Mouse (Mus musculus) hindbrain, embryonic 11.5 days (tissue): ENCODE data around the gene 0610012G03Rik. TPM values are rescaled to one million over a fixed set of nuclear protein-coding genes. Genes with fewer than 3 reads are reported as not detected.
A peak's percentile ranks its signal among the peaks of the same experiment; 100 is the strongest.

Source experiments
- ATAC-seq: fragments of 200-750 bp; cut with Nextera tagmentation; 2 replicates; pipeline ENCODE4 v1.8.0; 2017; ENCODE audit warnings: mild to moderate bottlenecking, moderate TSS enrichment, moderate library complexity; ENCODE audit not compliant: low FRiP score
- DNase-seq: peaks from one replicate; pipeline ENCODE4 v3.0.0-alpha.2; 2015; ENCODE audit warnings: low spot score
- H3K27ac ChIP-seq: fragments of 300-500 bp; sonication (generic); 2 replicates; pipeline ENCODE4 v1.5.1; 2014; ENCODE audit warnings: mild to moderate bottlenecking, low read depth, low read length
- H3K27me3 ChIP-seq: fragments of 300-500 bp; sonication (generic); 2 replicates; pipeline ENCODE4 v1.6.1; 2014; ENCODE audit warnings: mild to moderate bottlenecking, low read length, moderate library complexity, mixed read lengths; ENCODE audit not compliant: control insufficient read depth, insufficient read depth
- H3K36me3 ChIP-seq: fragments of 300-500 bp; sonication (generic); 2 replicates; pipeline ENCODE4 v1.6.1; 2014; ENCODE audit warnings: mild to moderate bottlenecking, low read length, moderate library complexity, mixed read lengths; ENCODE audit not compliant: control insufficient read depth, insufficient read depth
- H3K4me1 ChIP-seq: fragments of 300-500 bp; sonication (generic); replicated peaks from 2 replicates; pipeline ENCODE4 v1.6.1; 2014; ENCODE audit warnings: low read length, mixed read lengths; ENCODE audit not compliant: control insufficient read depth, insufficient read depth
- H3K4me2 ChIP-seq: fragments of 300-500 bp; sonication (generic); replicated peaks from 2 replicates; pipeline ENCODE4 v1.6.1; 2014; ENCODE audit warnings: mild to moderate bottlenecking, low read depth, low read length
- H3K4me3 ChIP-seq: fragments of 300-500 bp; sonication (generic); 2 replicates; pipeline ENCODE4 v1.5.1; 2014; ENCODE audit warnings: low read depth, low read length
- H3K9ac ChIP-seq: fragments of 300-500 bp; sonication (generic); 2 replicates; pipeline ENCODE4 v1.6.1; 2014; ENCODE audit warnings: low read depth, low read length
- H3K9me3 ChIP-seq: fragments of 300-500 bp; sonication (generic); 2 replicates; pipeline ENCODE4 v1.6.1; 2016; ENCODE audit warnings: low read length; ENCODE audit not compliant: control insufficient read depth
- WGBS: fragments of 180-500 bp; shearing (Covaris S2); extraction: QIAGEN DNeasy Blood & Tissue Kit; methylation state at CpG from one replicate; pipeline ENCODE4 v1.1.7; 2014; 5-methylcytosine and 5-hydroxymethylcytosine counted together
- polyA plus RNA-seq: library from polyadenylated mRNA; unstranded; fragments of >200 nt; fragmentation: Nextera tagmentation; extraction: Ambion mirVana; gene quantifications from 2 replicates; pipeline ENCODE4 v1.2.1, GENCODE M21; 2014

Gene 0610012G03Rik
- polyA plus RNA-seq, 1 experiment from 2014 or later: 86.2 TPM

- Histone ChIP-seq H3K27ac (no peak overlapping the region), H3K4me3 (no peak overlapping the region), H3K4me2 (no peak overlapping the region), H3K27me3 (peaks cover 2% of the 10 kb centered on the region; the same call in 1 of the 2 replicates), H3K4me1 (no peaks in the 10 kb centered on the region), H3K9me3 (no peaks in the 10 kb centered on the region), H3K36me3 (no peaks in the 10 kb centered on the region), H3K9ac (no peak overlapping the region)
- 82% methylated on average over 13 of the region's 13 CpGs for WGBS
- DNase-seq (no peak), ATAC-seq (no peak)
Observed at GRCm38 (mm10) chr16:31926547-31927182, 21.6 kb downstream of the 0610012G03Rik start.

- no peaks in the 10 kb centered on the region for H3K36me3 ChIP-seq
- H3K27ac ChIP-seq: no peak overlapping the region
- DNase-seq (no peak), ATAC-seq (no peak)
- no peaks in the 10 kb centered on the region for H3K9me3 ChIP-seq
- no peaks in the 10 kb centered on the region for H3K4me1 ChIP-seq
- H3K9ac ChIP-seq: no peak overlapping the region
- H3K4me2 ChIP-seq: no peak overlapping the region
- no peak overlapping the region for H3K4me3 ChIP-seq
- WGBS: 82% methylated on average over 6 of the region's 6 CpGs
- H3K27me3 ChIP-seq: no peaks in the 10 kb centered on the region
Observed at GRCm38 (mm10) chr16:31926091-31926490, 22.2 kb downstream of the 0610012G03Rik start.

GRCm38 (mm10) chr16:31924368-31924767 lies 23.9 kb downstream of the 0610012G03Rik start:
- DNase-seq (no peak), ATAC-seq (no peak)
- 83% methylated on average over 6 of the region's 6 CpGs for WGBS
- no peaks in the 10 kb centered on the region for H3K9me3 ChIP-seq
- H3K36me3 ChIP-seq: no peaks in the 10 kb centered on the region
- no peak overlapping the region for H3K27ac ChIP-seq
- H3K27me3 ChIP-seq: no peaks in the 10 kb centered on the region
- no peaks in the 10 kb centered on the region for H3K4me1 ChIP-seq
- no peak overlapping the region for H3K9ac ChIP-seq
- no peak overlapping the region for H3K4me3 ChIP-seq
- no peak overlapping the region for H3K4me2 ChIP-seq

- ATAC-seq (no peak), DNase-seq (peak; percentile 93)
- H3K4me1 ChIP-seq: no peaks in the 10 kb centered on the region
- no peak overlapping the region for H3K4me3 ChIP-seq
- 6% methylated on average over 14 of the region's 14 CpGs for WGBS
- 0 out of 2 replicates have a peak overlapping the region, but pooled peaks have one; percentile 7 for H3K4me2 ChIP-seq
- H3K27ac ChIP-seq: no peak overlapping the region
- H3K9me3 ChIP-seq: no peaks in the 10 kb centered on the region
- no peaks in the 10 kb centered on the region for H3K27me3 ChIP-seq
- H3K9ac ChIP-seq: no peak overlapping the region
- H3K36me3 ChIP-seq: no peaks in the 10 kb centered on the region
Observed at GRCm38 (mm10) chr16:31918248-31918724, 30.0 kb downstream of the 0610012G03Rik start.

GRCm38 (mm10) chr16:31917776-31918175 lies 30.5 kb downstream of the 0610012G03Rik start:
- no peaks in the 10 kb centered on the region for H3K27me3 ChIP-seq
- H3K4me3 ChIP-seq: no peak overlapping the region
- H3K9me3 ChIP-seq: no peaks in the 10 kb centered on the region
- no peak overlapping the region for H3K4me2 ChIP-seq
- 63% methylated on average over 11 of the region's 11 CpGs for WGBS
- H3K4me1 ChIP-seq: no peaks in the 10 kb centered on the region
- DNase-seq (no peak), ATAC-seq (no peak)
- H3K9ac ChIP-seq: no peak overlapping the region
- no peak overlapping the region for H3K27ac ChIP-seq
- no peaks in the 10 kb centered on the region for H3K36me3 ChIP-seq

DNA sequence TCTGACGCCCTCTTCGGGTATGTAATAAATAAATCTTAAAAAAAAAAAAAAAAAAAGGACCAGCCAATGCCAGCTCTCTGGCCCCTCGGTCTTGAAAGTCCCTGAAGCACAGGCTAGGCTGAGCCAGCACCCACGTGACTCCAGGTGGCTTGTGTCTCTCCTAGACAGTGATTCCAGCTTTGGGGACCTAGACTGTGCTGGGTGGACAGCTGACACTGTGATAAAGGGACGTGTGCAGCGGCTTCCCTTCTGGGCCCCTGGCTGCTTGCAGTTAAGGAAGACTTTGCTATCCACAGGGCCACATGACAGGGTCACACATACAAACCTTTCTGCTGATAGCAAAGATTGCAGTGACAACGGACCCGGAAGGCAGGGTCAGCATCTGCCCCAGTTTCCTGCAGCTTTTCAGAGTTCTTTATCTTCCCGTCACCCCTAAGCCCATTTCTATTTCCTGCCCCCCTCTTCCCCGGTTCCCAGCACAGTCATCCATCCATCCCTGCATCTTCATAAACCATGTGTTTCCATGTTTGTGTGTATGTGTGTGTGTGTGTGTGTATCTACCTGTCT lies 37.9 kb downstream of the 0610012G03Rik start:
- no peaks in the 10 kb centered on the region for H3K27me3 ChIP-seq
- 84% methylated on average over 10 of the region's 10 CpGs for WGBS
- H3K9me3 ChIP-seq: no peaks in the 10 kb centered on the region
- H3K4me3 ChIP-seq: no peak overlapping the region
- H3K4me1 ChIP-seq: no peaks in the 10 kb centered on the region
- ATAC-seq (no peak), DNase-seq (no peak)
- no peak overlapping the region for H3K4me2 ChIP-seq
- H3K36me3 ChIP-seq: no peaks in the 10 kb centered on the region
- no peak overlapping the region for H3K27ac ChIP-seq
- H3K9ac ChIP-seq: no peak overlapping the region

GRCm38 (mm10) chr16:31908959-31909358 lies 39.3 kb downstream of the 0610012G03Rik start:
- no peaks in the 10 kb centered on the region for H3K4me1 ChIP-seq
- no peak for DNase-seq
- 55% methylated on average over 11 of the region's 11 CpGs for WGBS

DNA sequence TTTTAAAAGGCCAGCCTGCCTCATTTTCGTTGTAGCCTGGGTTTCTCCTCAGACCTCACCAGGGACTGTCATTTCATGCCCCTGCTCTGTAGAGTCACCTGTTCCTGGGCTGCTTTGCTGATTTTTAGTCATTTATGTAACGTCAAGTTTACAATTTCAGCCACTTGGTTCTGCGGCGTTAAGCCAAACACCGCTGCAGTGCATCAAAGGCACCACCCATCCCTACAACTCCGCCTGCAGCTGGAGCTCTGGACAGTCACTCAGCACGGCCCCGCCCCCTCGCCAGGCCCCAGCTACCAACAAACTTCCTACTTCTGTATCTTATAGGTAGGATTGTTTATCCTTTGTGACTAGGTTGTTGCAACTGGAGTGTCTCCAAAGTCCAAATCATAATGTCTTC lies 41.4 kb downstream of the 0610012G03Rik start:
- no peak overlapping the region for H3K27ac ChIP-seq
- H3K4me1 ChIP-seq: no peaks in the 10 kb centered on the region
- DNase-seq (peak; percentile 46), ATAC-seq (no peak)
- no peak overlapping the region for H3K4me3 ChIP-seq
- H3K4me2 ChIP-seq: peak overlapping the region; percentile 20; the same call in 1 of the 2 replicates
- H3K9me3 ChIP-seq: no peaks in the 10 kb centered on the region
- H3K36me3 ChIP-seq: no peaks in the 10 kb centered on the region
- H3K9ac ChIP-seq: peak overlapping the region; percentile 17; the same call in 1 of the 2 replicates
- no peaks in the 10 kb centered on the region for H3K27me3 ChIP-seq
- WGBS: 17% methylated on average over 9 of the region's 9 CpGs

More at GRCm38 (mm10) chr16:31908959-31909358, 39.3 kb downstream of the 0610012G03Rik start:
- Histone ChIP-seq H3K27me3 (no peaks in the 10 kb centered on the region), H3K27ac (no peak overlapping the region), H3K36me3 (no peaks in the 10 kb centered on the region), H3K9me3 (no peaks in the 10 kb centered on the region), H3K4me2 (no peak overlapping the region), H3K9ac (no peak overlapping the region), H3K4me3 (no peak overlapping the region)
- ATAC-seq: no peak
